ENCODE assay signal across 11 mouse cellular contexts in the genomic region with DNA sequence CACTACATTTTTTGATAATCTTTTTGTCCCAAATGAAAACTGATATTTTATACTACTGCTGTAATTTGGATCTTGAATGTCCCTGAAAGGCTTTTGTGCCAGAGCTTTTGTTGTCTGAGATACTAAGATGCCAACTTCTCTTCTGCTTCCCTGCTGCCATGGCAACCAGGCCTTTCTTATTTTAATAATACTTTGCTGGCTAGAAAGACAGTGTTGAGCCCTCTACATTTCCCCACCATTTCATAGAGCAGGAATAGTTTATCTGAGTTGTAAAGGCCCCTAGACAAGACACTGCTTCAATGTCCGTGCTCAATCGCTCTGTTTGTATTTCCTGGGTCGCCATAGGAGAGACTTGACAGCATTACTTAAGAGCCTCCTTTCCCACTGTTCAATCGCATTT. TPM values are rescaled to one million over a fixed set of nuclear protein-coding genes. Genes with fewer than 3 reads are reported as not detected.
DNase-seq lines count a peak whose midpoint lies in the region; ATAC-seq and TF ChIP-seq lines count a peak whose summit lies in the region.
"Had no signal": no experiment of that assay in that cellular context is flagged by ENCODE, and none has a peak within 500 bp of the region (broad histone marks: within the 10 kb centered on the region; RNA-seq: fewer than 3 reads in every experiment).

No protein-coding gene starts in this region.

- no peak for TF ChIP-seq CTCF in hindbrain, postnatal 0 days (IDR thresholded peaks at IDR 0.05; ENCODE audit: low read depth)

- H3K27me3 ChIP-seq in forebrain, embryonic 11.5 days (ENCODE audit: control insufficient read depth, insufficient read depth, low read length), result no peaks in the 10 kb centered on the region
- H3K27me3 ChIP-seq in hindbrain, postnatal 0 days (ENCODE audit: insufficient read depth, low read length), result no peaks in the 10 kb centered on the region
- no peaks in the 10 kb centered on the region for H3K27me3 ChIP-seq in neural tube, embryonic 12.5 days (replicated peaks)

- WGBS in forebrain, embryonic 11.5 days, result 26% methylated on average over 4 of the region's 4 CpGs
- 8% methylated on average over 4 of the region's 4 CpGs for WGBS in hindbrain, postnatal 0 days
- 30% methylated on average over 4 of the region's 4 CpGs for WGBS in neural tube, embryonic 12.5 days

- H3K4me2 ChIP-seq in forebrain, embryonic 11.5 days (ENCODE audit: low read depth, low read length, severe bottlenecking), result peak overlapping the region; percentile 24; the same call in 1 of the 2 replicates
- H3K4me2 ChIP-seq in hindbrain, postnatal 0 days (ENCODE audit: low read depth, low read length), result peak overlapping the region; percentile 62
- peak overlapping the region; percentile 73 for H3K4me2 ChIP-seq in neural tube, embryonic 12.5 days (replicated peaks)

- intact Hi-C loops in left cerebral cortex, postnatal 25 days (cut with DNase I), result loop anchor here (5.0 to 10.0 kb wide), 4 partner anchors 108 to 480 kb away; a partner anchor contains a TSS
- intact Hi-C loops in left cerebral cortex, postnatal 10 days (cut with DNase I), result loop anchor here (5.0 to 10.0 kb wide), 6 partner anchors 100 to 480 kb away; a partner anchor contains a TSS

- no peaks in the 10 kb centered on the region for H3K9me3 ChIP-seq in forebrain, embryonic 11.5 days (ENCODE audit: control insufficient read depth, low read length)
- H3K9me3 ChIP-seq in hindbrain, postnatal 0 days (ENCODE audit: low read length), result no peaks in the 10 kb centered on the region
- H3K9me3 ChIP-seq in neural tube, embryonic 12.5 days, result no peaks in the 10 kb centered on the region

- H3K36me3 ChIP-seq in forebrain, embryonic 11.5 days (ENCODE audit: control insufficient read depth, insufficient read depth, low read length), result no peaks in the 10 kb centered on the region
- H3K36me3 ChIP-seq in hindbrain, postnatal 0 days (ENCODE audit: insufficient read depth, low read length), result no peaks in the 10 kb centered on the region
- H3K36me3 ChIP-seq in neural tube, embryonic 12.5 days, result no peaks in the 10 kb centered on the region

- no peak overlapping the region for H3K9ac ChIP-seq in forebrain, embryonic 11.5 days (ENCODE audit: low read length)
- peak overlapping the region; percentile 14; the same call in 1 of the 2 replicates for H3K9ac ChIP-seq in hindbrain, postnatal 0 days (replicated peaks; ENCODE audit: low read length)
- H3K9ac ChIP-seq in neural tube, embryonic 12.5 days, result no peak overlapping the region

- H3K4me1 ChIP-seq in forebrain, embryonic 11.5 days (replicated peaks; ENCODE audit: control insufficient read depth, insufficient read depth, low read length), result peaks cover 7% of the 10 kb centered on the region; the same call in 1 of the 2 replicates
- H3K4me1 ChIP-seq in hindbrain, postnatal 0 days (ENCODE audit: insufficient read depth, low read length), result peaks cover 15% of the 10 kb centered on the region
- H3K4me1 ChIP-seq in neural tube, embryonic 12.5 days, result peaks cover 28% of the 10 kb centered on the region

- DNase-seq in left cerebral cortex, postnatal 25 days (ENCODE audit: low spot score in 2 of 2), result peak; percentile 26 to 46
- DNase-seq in left cerebral cortex, postnatal 10 days (ENCODE audit: extremely low spot score in 1 of 2, low spot score in 2 of 2), result no peak
- no peak for DNase-seq in forebrain, embryonic 11.5 days (ENCODE audit: low spot score)
- DNase-seq in hindbrain, postnatal 0 days (ENCODE audit: low spot score), result peak; percentile 29
- DNase-seq in ovary, postnatal 36 days (ENCODE audit: low spot score), result no peak
- no peak for DNase-seq in testis, postnatal 14 days (ENCODE audit: low spot score)
- no peak for DNase-seq in kidney, postnatal 4 days
- DNase-seq: embryo, embryonic 11 days; gastrocnemius, postnatal 10 days; thymus, postnatal 14 days had no signal

- no peak for ATAC-seq in forebrain, embryonic 11.5 days (replicated peaks; ENCODE audit: low FRiP score)
- no peak for ATAC-seq in hindbrain, postnatal 0 days
- ATAC-seq in neural tube, embryonic 12.5 days (ENCODE audit: low FRiP score, low read depth), result no peak

- H3K27ac ChIP-seq in forebrain, embryonic 11.5 days (ENCODE audit: low read depth, low read length), result peak overlapping the region; percentile 4; the same call in 1 of the 2 replicates
- H3K27ac ChIP-seq in hindbrain, postnatal 0 days, result peak overlapping the region; percentile 54; the same call in 1 of the 2 replicates
- H3K27ac ChIP-seq in neural tube, embryonic 12.5 days, result no peak overlapping the region

- H3K4me3 ChIP-seq in forebrain, embryonic 11.5 days (ENCODE audit: low read depth, low read length), result no peak overlapping the region
- H3K4me3 ChIP-seq in hindbrain, postnatal 0 days (ENCODE audit: low read length), result peak overlapping the region; percentile 93; the same call in 1 of the 2 replicates
- no peak overlapping the region for H3K4me3 ChIP-seq in neural tube, embryonic 12.5 days

RNA-seq across cellular contexts. Expression of a gene that starts 3.0 kb away (rescaled TPM):
- total RNA-seq in left cerebral cortex, postnatal 25 days (2021), result 10 to 100 TPM; 32.9 to 36.0 TPM
- total RNA-seq in left cerebral cortex, postnatal 10 days (2021), result 10 to 100 TPM; 28.5 to 29.2 TPM
- 13.2 and 14.6 TPM in 2 replicates for polyA plus RNA-seq in forebrain, embryonic 11.5 days (2014; fragmentation: Nextera tagmentation; extraction: Ambion mirVana)
- total RNA-seq in hindbrain, postnatal 0 days (2014; rRNA removed), result 18.8 and 25.7 TPM in 2 replicates
- 9.5 and 9.8 TPM in 2 replicates for polyA plus RNA-seq in hindbrain, postnatal 0 days (2015; fragmentation: Nextera tagmentation; extraction: Ambion mirVana)
- 14.0 and 14.7 TPM in 2 replicates for polyA plus RNA-seq in neural tube, embryonic 12.5 days (2016; fragmentation: Nextera tagmentation; extraction: Ambion mirVana)

Comparison
In these comparisons a context has a peak if more than half of its experiments do, and no peak if none do; other contexts are left out.
1. DNase-seq: peak in left cerebral cortex, postnatal 25 days (2 of 2) and hindbrain, postnatal 0 days (single experiment); none in left cerebral cortex, postnatal 10 days (0 of 2), forebrain, embryonic 11.5 days (single experiment), ovary, postnatal 36 days (single experiment), testis, postnatal 14 days (single experiment) and kidney, postnatal 4 days (0 of 2).
2. Peak in every context shown above with its lines, with median percentiles within 50 percentile points of each other: H3K4me2 ChIP-seq.